Mouse (Mus musculus): ENCODE measurements at regions not wholly inside any gene's neighbourhood (a gene's known extent, or its start where the extent isn't known, plus 50 kb on each side); places are given as distances from the start of the nearest gene placed in this dataset.

GRCm38 (mm10) chr12:31130434-31130833, 56.8 kb downstream of the Fam110c start:
- DNase-seq = no peak

- DNase-seq = no peak
Observed at GRCm38 (mm10) chr12:31134465-31134992, 60.9 kb downstream of the Fam110c start.

DNA sequence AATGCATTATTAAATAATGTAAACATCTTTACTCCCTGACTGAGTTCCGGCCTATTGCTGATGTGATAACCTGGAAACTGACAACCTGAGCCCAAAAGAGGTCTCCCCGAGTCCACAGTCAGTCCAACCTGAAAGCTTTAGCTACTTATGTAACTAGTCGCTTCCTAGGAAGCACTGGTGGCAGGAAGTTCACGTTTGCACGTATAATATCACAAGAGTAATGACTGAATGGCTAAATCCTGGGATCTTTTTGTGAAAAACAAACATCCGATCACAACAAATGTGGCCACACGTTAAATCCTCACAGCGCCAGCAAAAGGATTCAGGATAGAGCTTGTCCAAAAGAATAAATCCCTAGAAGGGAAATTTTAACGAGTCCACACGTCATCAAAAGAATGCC, 62.7 kb downstream of the Fam110c start:
- no peak for DNase-seq

DNA sequence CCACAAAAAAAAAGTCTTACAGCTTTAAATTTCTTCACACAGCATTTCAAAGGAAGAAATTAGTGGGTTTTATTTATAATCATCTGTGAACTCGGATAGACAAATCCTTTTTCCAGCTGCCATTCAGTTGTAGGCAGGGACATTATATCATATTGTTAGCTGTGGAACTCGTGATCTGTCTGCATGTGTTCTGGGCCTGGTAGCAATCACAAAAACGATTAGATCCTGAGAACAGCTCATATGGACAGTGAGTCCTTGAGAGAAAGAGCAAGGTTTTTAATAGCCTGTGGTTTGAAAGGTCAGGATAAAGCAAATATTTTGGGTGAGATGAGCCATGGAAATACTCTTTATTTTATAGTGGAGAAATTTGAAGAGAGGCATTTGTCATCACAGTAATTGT, 63.2 kb downstream of the Fam110c start:
- DNase-seq = no peak

DNA sequence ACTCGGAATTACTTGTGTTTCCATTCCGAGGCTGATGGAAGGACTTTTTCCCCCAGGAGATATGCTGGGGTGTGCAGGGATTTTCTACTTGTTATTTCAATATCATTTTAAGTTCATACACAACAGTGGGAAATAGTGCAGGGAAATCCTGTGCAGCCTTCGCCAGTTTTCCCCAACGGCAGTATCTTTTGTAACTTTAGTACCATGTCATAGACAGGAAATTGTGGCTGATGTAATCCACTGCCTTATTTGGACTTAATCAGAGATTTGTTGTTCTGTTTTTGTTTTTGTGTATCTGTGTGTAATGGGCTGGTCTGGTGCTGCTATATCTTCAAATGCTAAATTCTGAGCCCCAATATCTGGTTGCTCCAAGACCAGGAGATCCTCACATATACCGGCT, 63.8 kb downstream of the Fam110c start:
- no peak for DNase-seq

GRCm38 (mm10) chr12:31139853-31140252, 66.2 kb downstream of the Fam110c start:
- no peak for DNase-seq

DNA sequence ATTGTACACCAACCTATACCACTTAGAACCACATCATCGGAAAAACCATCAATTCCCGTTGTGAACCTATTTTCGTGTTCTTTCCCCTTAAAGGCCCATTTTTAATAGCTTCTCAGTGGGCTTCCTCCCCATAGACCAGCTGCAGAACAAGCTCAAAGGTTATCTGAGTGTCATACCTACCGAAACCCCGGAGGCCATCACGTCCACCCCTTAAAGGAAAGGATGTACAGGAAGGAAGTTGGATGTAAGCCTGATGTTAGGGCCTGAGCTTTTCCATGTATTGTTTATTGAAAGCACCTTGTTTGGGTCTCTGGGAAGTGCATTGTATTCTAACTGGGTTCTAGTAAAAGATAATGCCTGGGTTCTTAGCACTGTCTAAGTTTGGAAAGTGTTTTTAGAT, 69.6 kb downstream of the Fam110c start:
- no peak for DNase-seq

DNA sequence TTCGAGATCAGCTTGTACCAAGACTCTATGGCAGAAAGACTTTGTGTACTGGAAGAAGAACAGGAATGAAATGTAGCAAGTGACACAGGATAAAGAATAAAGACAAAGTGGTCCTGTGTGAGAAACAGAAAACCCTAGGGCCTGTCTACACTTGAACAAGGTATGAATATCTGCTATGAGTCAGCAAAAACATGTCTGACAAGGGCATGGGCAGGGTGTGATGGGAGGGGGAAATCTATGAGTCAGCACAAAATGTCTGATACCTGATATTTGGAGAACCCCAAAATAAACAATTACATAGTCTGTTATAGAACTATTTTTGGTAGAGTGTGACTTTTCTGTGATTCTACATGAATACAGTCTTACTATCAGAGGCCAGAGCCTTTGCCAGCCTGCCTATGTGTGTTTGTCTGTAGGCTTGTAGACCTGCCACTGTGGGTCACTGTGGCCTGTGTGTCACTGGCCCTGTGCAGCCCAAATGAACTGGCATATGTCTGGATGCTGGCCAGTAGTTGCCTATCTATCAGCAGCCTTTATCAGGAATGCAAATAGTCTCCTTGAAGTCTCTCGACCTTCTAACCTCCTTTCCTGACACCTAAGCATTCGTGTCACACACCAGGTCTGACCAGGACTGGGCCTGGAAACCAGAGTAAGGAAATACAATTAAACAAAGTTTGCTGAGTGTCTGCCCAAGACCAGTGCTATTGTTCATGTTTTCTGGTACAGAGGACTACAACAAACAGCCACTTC, 71.5 kb downstream of the Fam110c start:
- no peak for DNase-seq

- no peak for DNase-seq
Observed at GRCm38 (mm10) chr12:31148417-31149356, 75.0 kb downstream of the Fam110c start.

DNA sequence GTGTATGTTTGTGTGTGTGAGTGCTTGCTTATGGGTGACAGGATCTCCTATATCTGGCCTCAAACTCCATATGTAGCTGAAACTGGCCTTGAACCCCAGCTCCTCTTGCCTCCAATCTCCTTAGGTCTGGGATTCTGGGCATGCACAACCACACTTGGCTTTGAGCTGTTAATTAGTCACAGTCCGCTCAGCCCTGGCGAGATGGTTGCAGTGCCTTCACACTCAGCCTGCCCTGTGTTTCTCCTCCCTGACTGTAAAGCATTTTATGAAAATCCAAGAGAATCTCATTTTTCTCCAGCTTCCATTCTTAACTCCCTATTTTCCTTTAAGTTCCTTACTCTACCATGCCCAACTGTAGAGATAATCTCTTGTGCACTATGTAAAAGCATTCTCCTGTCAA, 80.1 kb downstream of the Fam110c start:
- no peak for DNase-seq

DNA sequence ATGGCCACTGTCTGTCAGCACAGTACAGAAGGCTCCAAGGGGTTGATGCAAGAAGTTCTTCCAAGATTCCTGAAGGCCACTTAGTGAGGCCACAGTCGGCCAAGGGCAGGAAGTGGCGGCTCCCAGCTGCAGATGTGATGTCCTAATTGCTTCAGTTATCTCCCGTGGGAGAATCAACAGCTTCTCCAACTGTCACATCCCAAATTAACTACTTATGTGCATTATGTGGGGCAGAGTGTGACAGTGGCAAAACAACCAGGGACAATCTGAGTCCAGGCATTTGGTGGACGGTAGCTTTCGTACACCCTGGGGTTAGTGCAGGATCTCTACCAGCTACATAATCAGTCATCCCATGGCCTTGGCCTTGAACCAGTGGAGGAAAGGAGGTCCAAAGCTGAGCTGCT, 80.9 kb downstream of the Fam110c start:
- DNase-seq = no peak

DNA sequence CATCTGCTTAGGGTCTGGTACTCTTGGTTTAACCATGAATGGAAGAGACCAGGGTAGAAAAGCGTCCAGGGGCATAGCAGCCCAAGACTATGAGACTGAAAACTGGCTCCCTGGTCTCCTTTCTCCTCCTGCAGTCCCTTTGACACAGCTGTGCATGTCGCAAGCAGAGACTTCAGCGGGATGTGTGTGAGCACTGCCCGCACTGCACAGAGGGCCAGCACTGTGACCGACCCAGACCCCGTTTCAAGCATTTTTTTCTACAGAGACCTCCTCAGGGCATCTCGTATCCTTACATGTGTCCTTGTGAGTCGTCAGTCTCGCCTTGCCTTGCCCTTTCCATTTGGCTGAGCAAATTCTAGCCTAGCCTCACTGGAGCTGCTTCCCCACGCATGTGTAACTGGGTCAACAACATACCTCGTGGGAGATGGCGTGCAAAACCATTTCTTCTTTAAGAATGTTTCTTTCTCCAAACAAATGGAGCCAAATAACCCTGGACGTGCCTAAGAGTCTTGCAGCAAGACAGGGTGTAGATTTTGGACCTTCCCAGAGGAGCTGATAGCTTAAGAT, 82.6 kb downstream of the Fam110c start:
- no peak for DNase-seq

GRCm38 (mm10) chr12:31157453-31157852, 83.1 kb upstream of the Gm6993 start:
- DNase-seq = no peak

DNA sequence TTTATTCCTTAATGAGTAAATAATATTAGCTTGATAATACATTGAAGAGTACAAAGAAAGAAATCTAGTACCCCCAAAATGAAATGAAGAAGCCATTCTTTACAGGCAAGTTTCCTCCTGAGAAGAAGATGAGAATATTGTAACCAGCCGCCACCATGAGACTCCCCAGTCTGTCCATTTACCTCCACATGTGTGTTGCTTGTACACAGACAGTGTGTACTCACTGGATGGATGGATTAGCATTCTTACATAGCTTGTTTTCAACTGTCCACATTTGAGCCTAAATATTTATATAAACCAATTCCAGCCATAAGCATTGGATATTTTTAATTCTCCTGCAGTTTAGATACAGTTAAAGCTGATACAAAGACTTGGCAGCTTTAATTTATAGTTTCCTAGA, 82.7 kb upstream of the Gm6993 start:
- DNase-seq = no peak

DNA sequence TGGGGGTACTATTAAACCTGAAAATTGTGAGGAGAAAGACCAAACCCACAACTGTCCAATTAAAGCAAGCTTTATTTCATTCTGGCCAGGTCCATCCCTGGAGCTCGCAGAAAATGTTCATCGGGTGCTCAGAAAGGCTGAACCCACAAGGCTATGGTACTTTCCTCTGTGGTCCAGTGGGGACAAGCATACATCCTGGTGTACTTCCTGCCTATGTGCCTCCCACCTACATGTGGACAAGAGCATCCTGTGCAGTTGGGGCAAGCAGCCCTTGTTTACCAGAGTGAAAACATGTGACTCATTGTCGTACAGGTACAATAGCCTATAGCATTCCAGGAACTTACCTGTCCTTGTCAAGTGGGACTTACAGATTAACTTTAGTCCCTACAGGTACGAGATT, 81.7 kb upstream of the Gm6993 start:
- DNase-seq = no peak

GRCm38 (mm10) chr12:31159378-31159777, 81.2 kb upstream of the Gm6993 start:
- no peak for DNase-seq

GRCm38 (mm10) chr12:31168221-31168890, 72.2 kb upstream of the Gm6993 start:
- no peak for DNase-seq

DNA sequence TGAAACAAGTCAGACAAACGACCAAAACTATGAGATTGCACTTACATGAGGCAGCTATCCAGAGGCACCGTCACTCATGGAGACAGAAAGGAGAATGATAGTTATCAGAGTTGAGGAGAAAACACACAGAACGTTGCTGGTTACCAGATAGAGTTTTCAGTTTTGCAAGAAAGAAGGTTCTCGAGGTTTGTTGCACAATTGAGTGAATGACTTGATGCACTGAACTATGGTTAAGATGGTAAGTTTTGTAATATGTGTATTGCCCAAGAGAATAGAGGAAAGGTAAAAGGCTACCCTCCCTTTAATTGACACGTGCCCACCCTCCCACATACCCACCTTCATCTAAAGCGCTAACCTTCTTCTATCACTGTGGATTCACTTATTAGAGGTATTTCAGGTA, 70.5 kb upstream of the Gm6993 start:
- no peak for DNase-seq

- DNase-seq = peak; percentile 80
Observed at GRCm38 (mm10) chr12:31170546-31171160, 69.9 kb upstream of the Gm6993 start.

DNA sequence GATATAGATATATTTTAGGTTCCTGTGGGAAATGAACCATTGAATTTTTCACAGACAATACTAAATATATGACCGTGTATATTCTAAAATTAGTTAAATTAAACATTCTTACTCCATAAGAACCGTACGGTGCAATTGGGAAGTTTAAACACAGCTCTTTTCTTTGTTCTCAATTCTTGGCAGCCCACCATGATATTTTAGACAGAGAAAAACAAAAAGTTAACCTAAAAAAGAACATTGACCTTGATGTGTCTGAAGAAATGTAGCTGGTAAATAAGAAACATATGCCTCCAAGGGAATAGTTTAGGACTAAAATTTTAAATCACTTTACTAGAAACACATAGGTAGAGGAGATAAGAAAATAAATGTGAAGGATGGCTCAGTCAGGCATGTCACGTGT, 68.6 kb upstream of the Gm6993 start:
- no peak for DNase-seq

DNA sequence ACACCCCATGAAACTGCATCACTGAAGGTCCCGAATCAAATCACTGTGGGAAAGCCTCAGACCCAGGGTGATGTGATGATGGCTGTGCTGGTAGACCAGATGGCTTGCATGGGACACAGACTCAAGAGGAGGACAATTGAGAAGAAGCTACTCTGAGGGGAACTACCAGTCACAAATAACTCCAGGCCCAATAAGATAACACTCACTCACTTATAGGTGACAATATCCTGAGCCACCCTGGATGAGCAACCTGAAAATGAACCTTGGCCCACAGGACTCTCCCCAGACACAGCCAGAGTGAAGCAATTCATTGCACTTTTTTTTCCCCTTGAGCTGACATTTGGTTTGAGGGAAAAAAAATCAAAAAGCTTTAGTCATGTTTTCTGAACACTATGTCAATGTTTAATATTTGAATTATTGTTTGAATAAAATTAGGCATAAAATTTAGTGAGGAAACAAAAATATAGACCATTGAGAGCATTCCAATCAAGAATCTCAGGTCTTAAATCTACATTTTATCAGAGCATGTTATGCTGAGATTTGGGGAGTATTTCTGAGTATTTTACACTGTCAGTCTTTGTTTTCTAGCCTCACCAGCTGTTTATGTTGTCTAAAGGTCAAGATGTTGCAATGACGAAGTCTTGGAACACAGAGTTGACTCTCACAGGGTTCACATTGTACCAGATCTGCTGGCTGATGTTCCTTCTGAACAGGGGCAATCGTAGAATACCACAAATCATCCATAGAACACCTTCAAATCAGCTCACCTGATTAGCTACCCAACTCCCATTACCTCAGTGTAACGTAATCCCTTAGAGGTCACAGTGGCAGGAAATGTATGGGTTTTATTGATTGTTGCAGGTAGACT, 67.9 kb upstream of the Gm6993 start:
- DNase-seq = no peak

GRCm38 (mm10) chr12:31173512-31173911, 67.1 kb upstream of the Gm6993 start:
- no peak for DNase-seq
